Mouse (Mus musculus): ENCODE results near the gene Gsx1. TPM values are rescaled to one million over a fixed set of nuclear protein-coding genes. Genes with fewer than 3 reads are reported as not detected.
A peak's percentile ranks its signal among the peaks of the same experiment; 100 is the strongest.

Gsx1 gene
- polyA plus RNA-seq (2014; fragmentation: Nextera tagmentation; extraction: Ambion mirVana): not detected in 2 replicates

DNA sequence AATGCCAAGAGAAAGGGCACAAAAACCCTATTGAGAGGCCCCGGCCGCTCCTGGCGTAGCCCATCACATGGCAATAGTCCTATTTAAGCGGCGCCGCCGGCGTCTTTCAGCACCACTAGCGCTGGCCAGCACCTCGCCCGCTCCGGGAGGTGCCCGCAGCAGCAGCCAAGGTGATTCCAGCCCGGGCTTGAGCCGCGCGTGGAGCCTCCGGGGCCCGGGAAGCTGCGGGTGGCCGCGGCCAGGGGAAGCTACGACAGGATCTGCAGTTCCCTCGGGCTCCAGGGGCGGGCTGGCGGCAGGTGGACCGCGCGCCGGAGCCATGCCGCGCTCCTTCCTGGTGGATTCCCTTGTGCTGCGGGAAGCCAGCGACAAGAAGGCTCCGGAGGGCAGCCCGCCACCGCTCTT lies at the start of gene Gsx1:
Gene Gsx1, plus strand, starts transcription at position 126 of the 405 bp plus-strand sequence.
- Histone ChIP-seq H3K9ac (ENCODE audit: low read length) (no peak within 1 kb of the TSS), H3K4me2 (ENCODE audit: low read length) (peak within 1 kb of the TSS; percentile 41), H3K4me1 (replicated peaks; ENCODE audit: control insufficient read depth, insufficient read depth, low read length) (peaks cover 3% of the 10 kb centered on the region; the same call in 1 of the 2 replicates), H3K27me3 (replicated peaks; ENCODE audit: control insufficient read depth, insufficient read depth, low read length) (peaks cover 97% of the 10 kb centered on the region), H3K36me3 (ENCODE audit: control insufficient read depth, insufficient read depth, low read length) (no peaks in the 10 kb centered on the region), H3K27ac (ENCODE audit: low read depth) (no peak within 1 kb of the TSS), H3K9me3 (ENCODE audit: control insufficient read depth, low read length) (no peaks in the 10 kb centered on the region), H3K4me3 (ENCODE audit: low read depth, low read length) (peak within 1 kb of the TSS; percentile 25)
- WGBS: under 1% methylated on average over 37 of the region's 37 CpGs
- DNase-seq (ENCODE audit: low spot score) (peak; percentile 91), ATAC-seq (replicated peaks; ENCODE audit: low FRiP score, low TSS enrichment, low read depth) (0 out of 2 replicates have a peak, but pooled peaks have one; percentile 68)

DNA sequence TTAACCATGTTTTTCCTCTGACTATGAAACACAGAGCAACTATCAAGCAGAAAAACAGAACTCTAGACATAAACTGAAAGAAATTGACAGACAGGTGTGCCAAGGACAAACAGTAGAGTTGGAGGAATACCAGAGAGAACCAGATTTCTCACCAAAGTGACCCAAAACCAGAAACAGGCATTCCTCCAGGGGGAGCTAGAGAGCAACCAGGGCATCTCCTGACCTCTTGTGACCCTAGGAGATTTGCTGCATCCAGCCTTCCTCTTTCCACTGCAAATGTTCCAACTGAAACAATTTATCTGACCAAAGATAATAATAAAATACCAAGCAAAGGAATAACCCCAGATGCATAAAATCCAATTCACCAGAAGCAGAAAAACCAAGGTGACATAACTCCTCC lies 41.2 kb upstream of the Gsx1 start:
- H3K4me2 ChIP-seq (ENCODE audit: low read length): no peak overlapping the region
- H3K9ac ChIP-seq (ENCODE audit: low read length): no peak overlapping the region
- no peak for DNase-seq (ENCODE audit: low spot score)
- no peak for ATAC-seq (replicated peaks; ENCODE audit: low FRiP score, low TSS enrichment, low read depth)
- H3K9me3 ChIP-seq (ENCODE audit: control insufficient read depth, low read length): 0 out of 2 replicates have a peak, but pooled peaks cover 3% of the 10 kb centered on the region
- no peak overlapping the region for H3K27ac ChIP-seq (ENCODE audit: low read depth)
- H3K27me3 ChIP-seq (replicated peaks; ENCODE audit: control insufficient read depth, insufficient read depth, low read length): no peaks in the 10 kb centered on the region
- H3K4me1 ChIP-seq (replicated peaks; ENCODE audit: control insufficient read depth, insufficient read depth, low read length): no peaks in the 10 kb centered on the region
- H3K4me3 ChIP-seq (ENCODE audit: low read depth, low read length): no peak overlapping the region
- H3K36me3 ChIP-seq (ENCODE audit: control insufficient read depth, insufficient read depth, low read length): no peaks in the 10 kb centered on the region

DNA sequence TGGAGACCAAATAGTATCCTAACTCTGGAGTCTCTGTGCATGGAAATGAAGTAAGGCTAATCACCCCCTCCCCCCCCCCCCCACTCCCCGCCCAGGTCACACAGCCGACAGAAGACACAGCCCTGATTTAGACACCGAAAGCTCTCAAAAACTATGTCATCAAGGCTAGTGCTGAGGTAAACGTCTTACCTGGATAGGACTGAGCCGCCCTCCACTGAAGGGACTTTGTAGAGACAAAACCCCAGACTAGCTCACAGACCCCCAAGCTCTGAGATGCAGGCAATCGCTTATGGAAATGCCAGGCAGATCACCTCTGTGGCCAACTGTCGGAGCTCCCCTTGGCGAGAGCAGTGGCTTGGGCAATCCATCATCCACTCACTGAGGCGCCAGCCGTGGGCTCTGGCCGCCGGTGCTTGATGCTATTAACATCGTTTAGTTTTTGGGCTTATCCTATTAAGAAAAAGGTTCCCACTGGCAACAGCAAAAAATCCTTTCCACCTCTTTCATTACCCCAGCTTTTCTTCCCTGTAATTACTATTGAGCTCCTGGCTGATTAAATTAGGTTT lies 33.6 kb upstream of the Gsx1 start:
- Histone ChIP-seq H3K27ac (ENCODE audit: low read depth) (no peak overlapping the region), H3K9ac (ENCODE audit: low read length) (no peak overlapping the region), H3K4me1 (replicated peaks; ENCODE audit: control insufficient read depth, insufficient read depth, low read length) (no peaks in the 10 kb centered on the region), H3K4me2 (ENCODE audit: low read length) (no peak overlapping the region), H3K36me3 (ENCODE audit: control insufficient read depth, insufficient read depth, low read length) (no peaks in the 10 kb centered on the region), H3K27me3 (replicated peaks; ENCODE audit: control insufficient read depth, insufficient read depth, low read length) (no peaks in the 10 kb centered on the region), H3K9me3 (ENCODE audit: control insufficient read depth, low read length) (no peaks in the 10 kb centered on the region), H3K4me3 (ENCODE audit: low read depth, low read length) (no peak overlapping the region)
- ATAC-seq (replicated peaks; ENCODE audit: low FRiP score, low TSS enrichment, low read depth) (no peak), DNase-seq (ENCODE audit: low spot score) (no peak)
- WGBS: 15% methylated on average over 13 of the region's 13 CpGs

DNA sequence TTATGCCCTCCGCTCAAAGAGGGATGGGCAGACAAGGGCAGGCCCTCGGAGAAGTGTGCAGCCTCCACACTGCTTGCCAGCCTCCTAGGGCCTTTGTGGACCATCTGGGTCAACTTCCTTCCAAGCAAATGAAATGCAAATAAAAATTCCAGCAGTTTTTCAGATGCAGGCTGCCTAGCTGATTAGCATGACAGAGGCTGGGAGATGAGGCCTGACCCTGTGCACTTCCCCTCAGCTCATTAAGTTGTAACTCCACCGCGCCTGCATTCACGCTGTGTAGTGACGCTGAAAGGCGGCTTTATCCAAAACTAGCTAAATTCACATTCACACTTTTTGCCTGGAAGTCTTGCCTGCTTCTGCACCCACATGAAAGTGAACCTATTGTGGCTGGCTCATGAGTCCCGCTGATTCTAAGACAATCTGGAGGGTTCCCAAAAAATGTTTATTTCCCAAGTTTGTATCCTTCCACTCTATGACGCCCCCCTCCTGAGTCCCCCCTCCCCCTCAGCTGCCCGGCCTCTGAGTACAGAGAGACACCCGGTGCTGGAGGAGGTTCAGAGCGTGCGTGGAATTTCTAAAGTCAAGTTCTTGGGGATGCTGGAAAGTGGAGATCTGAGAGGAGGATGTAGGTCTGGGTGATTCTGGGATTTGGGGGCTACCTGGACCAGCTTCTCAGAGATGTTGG lies 32.9 kb upstream of the Gsx1 start:
- Histone ChIP-seq H3K27ac (ENCODE audit: low read depth) (no peak overlapping the region), H3K4me3 (ENCODE audit: low read depth, low read length) (no peak overlapping the region), H3K27me3 (replicated peaks; ENCODE audit: control insufficient read depth, insufficient read depth, low read length) (no peaks in the 10 kb centered on the region), H3K9me3 (ENCODE audit: control insufficient read depth, low read length) (no peaks in the 10 kb centered on the region), H3K36me3 (ENCODE audit: control insufficient read depth, insufficient read depth, low read length) (no peaks in the 10 kb centered on the region), H3K4me1 (replicated peaks; ENCODE audit: control insufficient read depth, insufficient read depth, low read length) (no peaks in the 10 kb centered on the region), H3K9ac (ENCODE audit: low read length) (no peak overlapping the region), H3K4me2 (ENCODE audit: low read length) (no peak overlapping the region)
- DNase-seq (ENCODE audit: low spot score) (no peak), ATAC-seq (replicated peaks; ENCODE audit: low FRiP score, low TSS enrichment, low read depth) (no peak)
- 15% methylated on average over 13 of the region's 13 CpGs for WGBS

DNA sequence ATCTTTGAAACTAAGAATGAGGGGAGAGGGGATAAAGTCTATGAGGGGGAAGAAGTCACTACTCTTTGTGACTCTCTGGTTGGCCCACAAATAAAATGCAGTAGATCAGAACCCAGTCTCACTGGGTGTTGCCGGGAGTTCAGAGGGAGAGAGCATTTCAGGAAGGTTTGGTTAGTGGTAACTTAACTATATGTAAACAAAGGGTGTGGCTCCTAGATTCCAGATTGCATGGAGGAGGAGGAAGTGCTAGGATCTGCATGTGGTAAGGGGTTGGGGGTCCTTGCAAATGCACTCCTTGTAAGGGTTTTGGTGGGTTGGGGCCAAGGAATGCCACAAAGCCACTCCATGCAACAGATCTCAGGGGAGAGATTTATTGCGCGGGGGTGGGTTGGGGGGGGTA lies 32.1 kb upstream of the Gsx1 start:
- no peak overlapping the region for H3K27ac ChIP-seq (ENCODE audit: low read depth)
- WGBS: 22% methylated on average over 3 of the region's 3 CpGs
- DNase-seq (ENCODE audit: low spot score) (no peak), ATAC-seq (replicated peaks; ENCODE audit: low FRiP score, low TSS enrichment, low read depth) (no peak)
- no peaks in the 10 kb centered on the region for H3K9me3 ChIP-seq (ENCODE audit: control insufficient read depth, low read length)
- no peak overlapping the region for H3K9ac ChIP-seq (ENCODE audit: low read length)
- no peaks in the 10 kb centered on the region for H3K27me3 ChIP-seq (replicated peaks; ENCODE audit: control insufficient read depth, insufficient read depth, low read length)
- H3K36me3 ChIP-seq (ENCODE audit: control insufficient read depth, insufficient read depth, low read length): no peaks in the 10 kb centered on the region
- no peaks in the 10 kb centered on the region for H3K4me1 ChIP-seq (replicated peaks; ENCODE audit: control insufficient read depth, insufficient read depth, low read length)
- H3K4me2 ChIP-seq (ENCODE audit: low read length): no peak overlapping the region
- no peak overlapping the region for H3K4me3 ChIP-seq (ENCODE audit: low read depth, low read length)

DNA sequence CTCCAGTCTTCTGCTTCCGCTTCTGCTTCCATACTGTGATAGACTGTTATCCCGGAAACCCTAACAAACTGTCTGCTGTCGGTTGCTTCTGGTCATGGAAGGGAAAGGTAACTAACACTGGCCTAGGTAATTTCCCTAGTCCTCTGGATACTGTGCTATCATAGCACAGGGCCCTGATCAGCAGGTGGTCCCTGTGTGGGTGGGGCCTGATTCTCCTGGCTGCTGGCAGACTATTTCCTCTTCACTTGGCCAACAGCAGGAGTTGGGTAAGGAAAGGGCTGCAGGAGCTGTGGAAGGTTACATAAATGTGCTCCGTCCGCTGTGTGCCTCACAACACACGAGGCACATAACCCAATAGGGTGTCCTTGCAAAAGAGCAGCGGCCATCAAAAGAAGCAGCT lies 31.1 kb upstream of the Gsx1 start:
- Histone ChIP-seq H3K4me2 (ENCODE audit: low read length) (no peak overlapping the region), H3K9me3 (ENCODE audit: control insufficient read depth, low read length) (no peaks in the 10 kb centered on the region), H3K4me3 (ENCODE audit: low read depth, low read length) (no peak overlapping the region), H3K9ac (ENCODE audit: low read length) (no peak overlapping the region), H3K36me3 (ENCODE audit: control insufficient read depth, insufficient read depth, low read length) (no peaks in the 10 kb centered on the region), H3K4me1 (replicated peaks; ENCODE audit: control insufficient read depth, insufficient read depth, low read length) (no peaks in the 10 kb centered on the region), H3K27me3 (replicated peaks; ENCODE audit: control insufficient read depth, insufficient read depth, low read length) (no peaks in the 10 kb centered on the region), H3K27ac (ENCODE audit: low read depth) (no peak overlapping the region)
- 70% methylated on average over 7 of the region's 7 CpGs for WGBS
- ATAC-seq (replicated peaks; ENCODE audit: low FRiP score, low TSS enrichment, low read depth): no peak
- no peak for DNase-seq (ENCODE audit: low spot score)

DNA sequence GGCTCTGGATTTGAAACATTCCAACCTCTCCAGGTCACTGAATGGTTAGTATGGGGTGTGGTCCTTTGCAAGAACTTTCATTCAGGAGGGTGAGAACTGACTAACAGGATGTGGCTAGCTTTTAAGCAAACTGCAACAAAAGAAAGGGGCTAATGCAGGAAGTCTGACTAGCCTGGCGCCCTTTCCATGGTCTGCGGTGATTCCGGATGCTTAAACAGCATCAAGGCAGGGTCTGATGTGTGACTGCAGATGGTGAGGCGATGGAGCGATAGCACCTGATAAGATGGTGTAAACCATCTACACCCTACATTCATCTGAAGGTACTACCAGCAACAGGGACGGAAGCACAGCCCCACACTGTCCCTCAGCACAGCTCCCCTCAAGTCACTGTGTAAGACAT lies 29.2 kb upstream of the Gsx1 start:
- Histone ChIP-seq H3K9ac (ENCODE audit: low read length) (no peak overlapping the region), H3K36me3 (ENCODE audit: control insufficient read depth, insufficient read depth, low read length) (no peaks in the 10 kb centered on the region), H3K4me2 (ENCODE audit: low read length) (no peak overlapping the region), H3K27ac (ENCODE audit: low read depth) (no peak overlapping the region), H3K4me1 (replicated peaks; ENCODE audit: control insufficient read depth, insufficient read depth, low read length) (no peaks in the 10 kb centered on the region), H3K4me3 (ENCODE audit: low read depth, low read length) (no peak overlapping the region), H3K27me3 (replicated peaks; ENCODE audit: control insufficient read depth, insufficient read depth, low read length) (no peaks in the 10 kb centered on the region), H3K9me3 (ENCODE audit: control insufficient read depth, low read length) (no peaks in the 10 kb centered on the region)
- DNase-seq (ENCODE audit: low spot score) (no peak), ATAC-seq (replicated peaks; ENCODE audit: low FRiP score, low TSS enrichment, low read depth) (no peak)
- WGBS: 87% methylated on average over 6 of the region's 6 CpGs

DNA sequence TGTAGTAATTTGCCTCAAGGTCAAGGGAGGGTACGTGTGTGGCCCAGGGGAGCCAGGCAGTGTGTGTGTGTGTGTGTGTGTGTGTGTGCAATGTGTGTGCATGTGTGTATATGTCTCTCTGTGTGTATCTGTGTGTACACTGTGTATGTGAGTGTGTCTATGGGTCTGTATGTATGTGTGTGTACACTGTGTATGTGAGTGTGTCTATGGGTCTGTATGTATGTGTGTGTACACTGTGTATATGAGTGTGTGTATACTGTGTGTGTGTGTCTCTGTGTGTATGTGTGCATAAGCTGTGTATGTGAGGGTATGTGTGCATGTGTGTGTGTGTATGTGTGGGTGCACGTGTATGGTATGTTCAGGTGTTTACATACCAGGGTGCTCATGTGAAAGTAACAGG lies 28.7 kb upstream of the Gsx1 start:
- no peaks in the 10 kb centered on the region for H3K36me3 ChIP-seq (ENCODE audit: control insufficient read depth, insufficient read depth, low read length)
- no peak overlapping the region for H3K4me2 ChIP-seq (ENCODE audit: low read length)
- H3K27me3 ChIP-seq (replicated peaks; ENCODE audit: control insufficient read depth, insufficient read depth, low read length): no peaks in the 10 kb centered on the region
- DNase-seq (ENCODE audit: low spot score): no peak
- 80% methylated on average over 2 of the region's 2 CpGs for WGBS
- no peaks in the 10 kb centered on the region for H3K4me1 ChIP-seq (replicated peaks; ENCODE audit: control insufficient read depth, insufficient read depth, low read length)
- no peak overlapping the region for H3K4me3 ChIP-seq (ENCODE audit: low read depth, low read length)
- ATAC-seq (replicated peaks; ENCODE audit: low FRiP score, low TSS enrichment, low read depth): no peak
- no peak overlapping the region for H3K27ac ChIP-seq (ENCODE audit: low read depth)
- no peak overlapping the region for H3K9ac ChIP-seq (ENCODE audit: low read length)
- H3K9me3 ChIP-seq (ENCODE audit: control insufficient read depth, low read length): no peaks in the 10 kb centered on the region

DNA sequence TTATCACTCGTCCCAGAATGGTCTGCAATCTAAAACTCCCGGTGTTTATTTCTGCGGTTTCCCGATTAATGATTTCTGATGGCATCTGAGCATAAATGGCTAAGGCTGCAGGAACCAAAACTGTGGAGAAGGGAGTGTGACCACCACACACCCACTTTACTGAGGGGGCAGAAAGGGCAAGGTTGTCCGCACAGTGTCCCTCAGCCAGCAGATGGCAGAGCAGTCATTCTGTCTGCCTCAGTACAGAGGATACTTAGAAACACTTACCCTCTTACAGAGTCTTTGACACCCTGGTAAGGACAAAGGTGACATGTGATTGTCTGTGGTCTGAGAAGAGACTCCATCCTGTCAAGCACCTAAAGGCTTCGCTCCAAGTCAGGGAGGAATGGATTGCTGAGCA lies 23.4 kb upstream of the Gsx1 start:
- H3K27ac ChIP-seq (ENCODE audit: low read depth): no peak overlapping the region
- WGBS: 77% methylated on average over 6 of the region's 6 CpGs
- no peaks in the 10 kb centered on the region for H3K36me3 ChIP-seq (ENCODE audit: control insufficient read depth, insufficient read depth, low read length)
- H3K4me1 ChIP-seq (replicated peaks; ENCODE audit: control insufficient read depth, insufficient read depth, low read length): no peaks in the 10 kb centered on the region
- H3K27me3 ChIP-seq (replicated peaks; ENCODE audit: control insufficient read depth, insufficient read depth, low read length): no peaks in the 10 kb centered on the region
- H3K9ac ChIP-seq (ENCODE audit: low read length): no peak overlapping the region
- DNase-seq (ENCODE audit: low spot score) (no peak), ATAC-seq (replicated peaks; ENCODE audit: low FRiP score, low TSS enrichment, low read depth) (no peak)
- H3K9me3 ChIP-seq (ENCODE audit: control insufficient read depth, low read length): no peaks in the 10 kb centered on the region
- no peak overlapping the region for H3K4me2 ChIP-seq (ENCODE audit: low read length)
- H3K4me3 ChIP-seq (ENCODE audit: low read depth, low read length): no peak overlapping the region

All from intestine, embryonic 14.5 days (tissue).